Mouse (Mus musculus) retina, adult 2 months (tissue): ENCODE results near the gene Btbd16.

Source experiments
- DNase-seq: peaks from one replicate; pipeline ENCODE4 v3.0.0-alpha.2; 2012; ENCODE audit warnings: low read depth, low spot score

Gene Btbd16

GRCm38 (mm10) chr7:130860721-130861142 is 86.9 kb downstream of the Btbd16 start:
- no peak for DNase-seq

- DNase-seq, result no peak
Measured at GRCm38 (mm10) chr7:130862501-130862900, 88.6 kb downstream of the Btbd16 start.

GRCm38 (mm10) chr7:130864711-130865110 is 90.8 kb downstream of the Btbd16 start:
- DNase-seq, result no peak

GRCm38 (mm10) chr7:130865613-130866591 is 92.0 kb downstream of the Btbd16 start, which contains the start of gene Plekha1:
Gene Plekha1 (plus strand): TSS chr7:130865756.
- DNase-seq, result peak; percentile 86

- DNase-seq, result no peak
Measured at GRCm38 (mm10) chr7:130866640-130867039, 92.8 kb downstream of the Btbd16 start.

GRCm38 (mm10) chr7:130867256-130867655 is 93.4 kb downstream of the Btbd16 start:
- DNase-seq, result no peak
